11 mouse cellular contexts compared by ENCODE assay signal in the genomic region with DNA sequence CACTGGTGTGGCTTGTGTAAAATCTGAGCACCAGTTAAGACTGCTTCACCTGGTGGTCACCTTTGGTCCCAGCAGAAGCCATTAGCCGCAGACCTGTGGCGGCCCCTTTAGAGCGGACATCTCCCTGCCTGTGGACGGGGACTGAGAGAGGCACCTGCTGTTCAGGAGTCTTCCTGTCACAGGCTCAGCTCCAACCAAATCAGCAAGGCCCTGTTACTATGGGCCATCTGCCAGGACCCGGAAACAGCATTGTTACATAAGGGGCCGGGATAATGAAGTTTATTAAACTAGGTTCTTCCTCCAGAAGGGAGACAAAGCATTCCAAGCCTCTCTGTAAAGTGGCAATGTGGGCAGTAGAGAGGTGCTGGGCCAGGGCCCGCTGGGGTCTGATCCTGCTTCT. TPM values are rescaled to one million over a fixed set of nuclear protein-coding genes. Genes with fewer than 3 reads are reported as not detected.
DNase-seq lines count a peak whose midpoint lies in the region; ATAC-seq lines count a peak whose summit lies in the region.
"Had no signal": no experiment of that assay in that cellular context is flagged by ENCODE, and none has a peak within 500 bp of the region (broad histone marks: within the 10 kb centered on the region; RNA-seq: fewer than 3 reads in every experiment).

No protein-coding gene starts in this region.

- intact Hi-C loops in left cerebral cortex, postnatal 4 days (cut with DNase I), result loop anchor here (10.0 kb wide), 1 partner anchor 508 kb away; no protein-coding TSS in a partner anchor

- 0 out of 2 replicates have a peak, but pooled peaks cover 4% of the 10 kb centered on the region for H3K36me3 ChIP-seq in forebrain, embryonic 13.5 days (ENCODE audit: poor library complexity, severe bottlenecking)
- no peaks in the 10 kb centered on the region for H3K36me3 ChIP-seq in forebrain, embryonic 11.5 days (ENCODE audit: control insufficient read depth, insufficient read depth, low read length)
- H3K36me3 ChIP-seq: limb, embryonic 12.5 days had no signal

- no peaks in the 10 kb centered on the region for H3K27me3 ChIP-seq in forebrain, embryonic 13.5 days
- no peaks in the 10 kb centered on the region for H3K27me3 ChIP-seq in forebrain, embryonic 11.5 days (ENCODE audit: control insufficient read depth, insufficient read depth, low read length)
- H3K27me3 ChIP-seq: limb, embryonic 12.5 days had no signal

- H3K9ac ChIP-seq in forebrain, embryonic 13.5 days, result no peak overlapping the region
- no peak overlapping the region for H3K9ac ChIP-seq in forebrain, embryonic 11.5 days (ENCODE audit: low read length)
- H3K9ac ChIP-seq: limb, embryonic 12.5 days; lung, embryonic 14.5 days had no signal

- H3K4me2 ChIP-seq in forebrain, embryonic 13.5 days, result no peak overlapping the region
- no peak overlapping the region for H3K4me2 ChIP-seq in forebrain, embryonic 11.5 days (ENCODE audit: low read depth, low read length, severe bottlenecking)
- H3K4me2 ChIP-seq: limb, embryonic 12.5 days; lung, embryonic 14.5 days had no signal

- no peak for ATAC-seq in forebrain, embryonic 13.5 days
- no peak for ATAC-seq in forebrain, embryonic 11.5 days (replicated peaks; ENCODE audit: low FRiP score)
- no peak for ATAC-seq in megakaryocyte, adult 5-6 weeks (ENCODE audit: poor library complexity, severe bottlenecking)

- no peak for DNase-seq in forebrain, embryonic 11.5 days (ENCODE audit: low spot score)
- DNase-seq in left cerebral cortex, postnatal 4 days, result peak; percentile 48
- no peak for DNase-seq in left cerebral cortex, adult 18-20 months (ENCODE audit: low spot score in 2 of 2)
- DNase-seq in cerebellum, adult 18-20 months, result peak; percentile 93
- peak; percentile 45 for DNase-seq in lung, postnatal 14 days
- DNase-seq in thymus, postnatal 25 days, result no peak
- DNase-seq: adrenal gland, postnatal 10 days; lung, embryonic 14.5 days had no signal

- WGBS in forebrain, embryonic 13.5 days, result 65% methylated on average over 7 of the region's 7 CpGs
- 81% methylated on average over 7 of the region's 7 CpGs for WGBS in forebrain, embryonic 11.5 days

- peaks cover 37% of the 10 kb centered on the region for H3K4me1 ChIP-seq in forebrain, embryonic 13.5 days
- peaks cover 7% of the 10 kb centered on the region; the same call in 1 of the 2 replicates for H3K4me1 ChIP-seq in forebrain, embryonic 11.5 days (replicated peaks; ENCODE audit: control insufficient read depth, insufficient read depth, low read length)

- H3K4me3 ChIP-seq in forebrain, embryonic 13.5 days, result no peak overlapping the region
- no peak overlapping the region for H3K4me3 ChIP-seq in forebrain, embryonic 11.5 days (ENCODE audit: low read depth, low read length)
- H3K4me3 ChIP-seq: limb, embryonic 12.5 days had no signal

- H3K27ac ChIP-seq in forebrain, embryonic 13.5 days, result peak overlapping the region; percentile 85
- H3K27ac ChIP-seq in forebrain, embryonic 11.5 days (ENCODE audit: low read depth, low read length), result no peak overlapping the region
- H3K27ac ChIP-seq: limb, embryonic 12.5 days had no signal

- no peaks in the 10 kb centered on the region for H3K9me3 ChIP-seq in forebrain, embryonic 13.5 days (replicated peaks)
- no peaks in the 10 kb centered on the region for H3K9me3 ChIP-seq in forebrain, embryonic 11.5 days (ENCODE audit: control insufficient read depth, low read length)
- H3K9me3 ChIP-seq: limb, embryonic 12.5 days had no signal

RNA-seq across cellular contexts. Expression of a gene that starts 36.6 kb away (rescaled TPM):
- 25.0 and 26.6 TPM in 2 replicates for polyA plus RNA-seq in forebrain, embryonic 13.5 days (2015; fragmentation: Nextera tagmentation; extraction: Ambion mirVana)
- 17.6 and 18.7 TPM in 2 replicates for polyA plus RNA-seq in forebrain, embryonic 11.5 days (2014; fragmentation: Nextera tagmentation; extraction: Ambion mirVana)
- total RNA-seq in left cerebral cortex, postnatal 4 days (2021), result 10 to 100 TPM; 62.2 to 69.4 TPM
- 10 to 100 TPM; 73.6 to 85.6 TPM for total RNA-seq in left cerebral cortex, adult 18-20 months (2021)
- total RNA-seq in megakaryocyte, adult 5-6 weeks (2015), result 4.1 and 8.3 TPM in 2 replicates
- total RNA-seq in megakaryocyte, adult 5-6 weeks (2017), result 8.3 and 9.3 TPM in 2 replicates

Comparison
In these comparisons a context has a peak if more than half of its experiments do, and no peak if none do; other contexts are left out.
1. DNase-seq: peak in left cerebral cortex, postnatal 4 days (single experiment), cerebellum, adult 18-20 months (2 of 2) and lung, postnatal 14 days (single experiment); none in forebrain, embryonic 11.5 days (single experiment), left cerebral cortex, adult 18-20 months (0 of 2) and thymus, postnatal 25 days (single experiment).
2. RNA of a gene that starts 36.6 kb away (total RNA-seq): 73.6 to 85.6 TPM in left cerebral cortex, adult 18-20 months and 62.2 to 69.4 TPM in left cerebral cortex, postnatal 4 days; 4.1 to 9.3 TPM in megakaryocyte, adult 5-6 weeks; every median in the first group is over 4 times any median in the second.